Mouse (Mus musculus): Measurements from ENCODE around the gene Runx3.

The Runx3 gene

GRCm38 (mm10) chr4:135150031-135150801 lies 29.8 kb downstream of the Runx3 start:
- in situ Hi-C loops (cut with MboI, MseI), result loop anchor here (5.0 kb wide), 1 partner anchor 83 kb away; no protein-coding TSS in a partner anchor

GRCm38 (mm10) chr4:135151111-135151987 lies 30.9 kb downstream of the Runx3 start:
- in situ Hi-C loops (cut with MboI, MseI), result loop anchor here (5.0 kb wide), 1 partner anchor 84 kb away; no protein-coding TSS in a partner anchor

GRCm38 (mm10) chr4:135151988-135152594 lies 31.6 kb downstream of the Runx3 start:
- in situ Hi-C loops (cut with MboI, MseI), result loop anchor here (5.0 kb wide), 1 partner anchor 85 kb away; no protein-coding TSS in a partner anchor

- in situ Hi-C loops (cut with MboI, MseI), result loop anchor here (5.0 kb wide), 1 partner anchor 86 kb away; no protein-coding TSS in a partner anchor
Measured at GRCm38 (mm10) chr4:135152834-135153259, 32.4 kb downstream of the Runx3 start.

GRCm38 (mm10) chr4:135153260-135154088 lies 33.0 kb downstream of the Runx3 start:
- in situ Hi-C loops (cut with MboI, MseI), result loop anchor here (5.0 kb wide), 1 partner anchor 86 kb away; no protein-coding TSS in a partner anchor

GRCm38 (mm10) chr4:135154089-135154949 lies 33.9 kb downstream of the Runx3 start:
- in situ Hi-C loops (cut with MboI, MseI), result loop anchor here (5.0 kb wide), 1 partner anchor 87 kb away; no protein-coding TSS in a partner anchor

GRCm38 (mm10) chr4:135155106-135155800 lies 34.8 kb downstream of the Runx3 start:
- in situ Hi-C loops (cut with MboI, MseI), result no loop called here

- in situ Hi-C loops (cut with MboI, MseI), result no loop called here
Measured at GRCm38 (mm10) chr4:135155805-135156469, 35.5 kb downstream of the Runx3 start.

- in situ Hi-C loops (cut with MboI, MseI), result no loop called here
Measured at GRCm38 (mm10) chr4:135156531-135156930, 36.1 kb downstream of the Runx3 start.

- in situ Hi-C loops (cut with MboI, MseI), result no loop called here
Measured at GRCm38 (mm10) chr4:135157329-135157728, 36.9 kb downstream of the Runx3 start.

GRCm38 (mm10) chr4:135158724-135159409 lies 38.4 kb downstream of the Runx3 start:
- in situ Hi-C loops (cut with MboI, MseI), result no loop called here

- in situ Hi-C loops (cut with MboI, MseI), result no loop called here
Measured at GRCm38 (mm10) chr4:135159663-135160062, 39.2 kb downstream of the Runx3 start.

- in situ Hi-C loops (cut with MboI, MseI), result no loop called here
Measured at GRCm38 (mm10) chr4:135160168-135160567, 39.7 kb downstream of the Runx3 start.

GRCm38 (mm10) chr4:135161441-135161840 lies 41.0 kb downstream of the Runx3 start:
- in situ Hi-C loops (cut with MboI, MseI), result no loop called here

GRCm38 (mm10) chr4:135165761-135166160 lies 45.3 kb downstream of the Runx3 start:
- in situ Hi-C loops (cut with MboI, MseI), result no loop called here

GRCm38 (mm10) chr4:135166413-135167225 lies 46.2 kb downstream of the Runx3 start:
- in situ Hi-C loops (cut with MboI, MseI), result no loop called here

All from T-helper 2 cell (primary cell).